Mouse (Mus musculus) macrophage (primary cell): ENCODE data around the gene Uggt2. TPM values are rescaled to one million over a fixed set of nuclear protein-coding genes. Genes with fewer than 3 reads are reported as not detected.
"Not testable (repeated sequence)": the region's sequence is repeated elsewhere in the genome, so short reads cannot be mapped to it uniquely, and the experiment has no call there.

Source experiments
- H3K27ac ChIP-seq: fragments of 350-480 bp; formaldehyde crosslinking; 2 replicates; pipeline ENCODE4 v1.9.0; 2021
- H3K36me3 ChIP-seq: fragments of 350-480 bp; formaldehyde crosslinking; 2 replicates; pipeline ENCODE4 v1.9.0; 2021; ENCODE audit errors: inconsistent target
- H3K4me3 ChIP-seq: fragments of 350-480 bp; formaldehyde crosslinking; 2 replicates; pipeline ENCODE4 v1.9.0; 2021; ENCODE audit errors: inconsistent target
- H3K79me2 ChIP-seq: fragments of 350-480 bp; formaldehyde crosslinking; 2 replicates; pipeline ENCODE4 v1.9.0; 2021; ENCODE audit errors: inconsistent target
- WGBS: methylation state at CpG from one replicate; pipeline ENCODE4 v1.1.7; 2026; ENCODE audit warnings: inconsistent platforms; ENCODE audit not compliant: missing documents; 5-methylcytosine and 5-hydroxymethylcytosine counted together
- polyA plus RNA-seq: library from polyadenylated mRNA; stranded (reverse); fragments of 250-400 nt; gene quantifications from 3 replicates; pipeline ENCODE4 v1.2.4, GENCODE M21; 2018; ENCODE audit warnings: inconsistent platforms

Uggt2 gene
- polyA plus RNA-seq, 1 experiment from 2014 or later, result 1.6 TPM

- Histone ChIP-seq H3K36me3 (no peaks in the 10 kb centered on the region), H3K79me2 (no peaks in the 10 kb centered on the region), H3K4me3 (peak overlapping the region; percentile 56), H3K27ac (no peak overlapping the region)
- 46% methylated on average over 7 of the region's 7 CpGs for WGBS
These were observed 91.1 kb downstream of the Uggt2 start for GRCm38 (mm10) chr14:119008031-119008590.

GRCm38 (mm10) chr14:119007103-119007951 is 91.9 kb downstream of the Uggt2 start:
- no peaks in the 10 kb centered on the region for H3K79me2 ChIP-seq
- 0 out of 2 replicates have a peak overlapping the region, but pooled peaks have one; percentile 10 for H3K27ac ChIP-seq
- 2% methylated on average over 13 of the region's 13 CpGs for WGBS
- H3K36me3 ChIP-seq, result no peaks in the 10 kb centered on the region
- H3K4me3 ChIP-seq, result peak overlapping the region; percentile 56

DNA sequence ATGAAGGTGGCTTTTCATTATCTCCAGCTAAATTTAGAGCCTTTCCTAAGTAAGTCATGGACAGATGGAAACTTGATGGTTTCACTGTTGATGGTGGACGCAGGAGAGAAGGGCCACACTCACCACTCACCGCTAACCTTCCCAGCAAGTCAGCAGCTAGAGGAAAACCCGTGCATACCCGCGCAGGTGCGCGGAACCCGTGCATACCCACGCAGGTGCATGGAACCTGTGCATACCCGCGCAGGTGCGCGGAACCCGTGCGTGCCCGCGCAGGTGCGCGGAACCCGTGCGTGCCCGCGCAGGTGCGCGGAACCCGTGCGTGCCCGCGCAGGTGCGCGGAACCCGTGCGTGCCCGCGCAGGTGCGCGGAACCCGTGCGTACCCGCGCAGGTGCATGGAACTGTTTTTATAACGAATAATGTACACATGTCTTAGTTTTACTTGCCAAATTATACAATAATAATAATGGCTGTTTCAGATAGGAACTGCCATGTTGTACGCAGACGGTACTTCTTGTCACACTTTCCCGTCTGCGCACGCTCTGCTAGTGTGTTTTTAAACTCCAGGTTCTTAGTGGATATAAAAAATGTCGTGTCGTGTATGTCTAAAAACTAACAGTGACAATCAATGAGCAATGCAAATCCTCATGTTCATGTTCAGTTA is 92.7 kb downstream of the Uggt2 start:
- Histone ChIP-seq H3K4me3 (peak overlapping the region; percentile 56), H3K36me3 (no peaks in the 10 kb centered on the region), H3K27ac (no peak overlapping the region), H3K79me2 (no peaks in the 10 kb centered on the region)
- 1% methylated on average over 43 of the region's 49 CpGs for WGBS

GRCm38 (mm10) chr14:119005834-119006233 is 93.4 kb downstream of the Uggt2 start:
- H3K36me3 ChIP-seq, result no peaks in the 10 kb centered on the region
- H3K79me2 ChIP-seq, result no peaks in the 10 kb centered on the region
- no peak overlapping the region for H3K4me3 ChIP-seq
- H3K27ac ChIP-seq, result no peak overlapping the region
- WGBS, result 31% methylated on average over 5 of the region's 5 CpGs

- H3K4me3 ChIP-seq, result no peak overlapping the region
- no peaks in the 10 kb centered on the region for H3K79me2 ChIP-seq
- H3K27ac ChIP-seq, result no peak overlapping the region
- no peaks in the 10 kb centered on the region for H3K36me3 ChIP-seq
These were observed 95.9 kb downstream of the Uggt2 start for GRCm38 (mm10) chr14:119003320-119003719.

GRCm38 (mm10) chr14:118995226-118995925 is 103.9 kb downstream of the Uggt2 start:
- no peaks in the 10 kb centered on the region for H3K79me2 ChIP-seq
- no peaks in the 10 kb centered on the region for H3K36me3 ChIP-seq
- no peak overlapping the region for H3K4me3 ChIP-seq
- no peak overlapping the region for H3K27ac ChIP-seq
- WGBS, result 91% methylated on average over 9 of the region's 9 CpGs

DNA sequence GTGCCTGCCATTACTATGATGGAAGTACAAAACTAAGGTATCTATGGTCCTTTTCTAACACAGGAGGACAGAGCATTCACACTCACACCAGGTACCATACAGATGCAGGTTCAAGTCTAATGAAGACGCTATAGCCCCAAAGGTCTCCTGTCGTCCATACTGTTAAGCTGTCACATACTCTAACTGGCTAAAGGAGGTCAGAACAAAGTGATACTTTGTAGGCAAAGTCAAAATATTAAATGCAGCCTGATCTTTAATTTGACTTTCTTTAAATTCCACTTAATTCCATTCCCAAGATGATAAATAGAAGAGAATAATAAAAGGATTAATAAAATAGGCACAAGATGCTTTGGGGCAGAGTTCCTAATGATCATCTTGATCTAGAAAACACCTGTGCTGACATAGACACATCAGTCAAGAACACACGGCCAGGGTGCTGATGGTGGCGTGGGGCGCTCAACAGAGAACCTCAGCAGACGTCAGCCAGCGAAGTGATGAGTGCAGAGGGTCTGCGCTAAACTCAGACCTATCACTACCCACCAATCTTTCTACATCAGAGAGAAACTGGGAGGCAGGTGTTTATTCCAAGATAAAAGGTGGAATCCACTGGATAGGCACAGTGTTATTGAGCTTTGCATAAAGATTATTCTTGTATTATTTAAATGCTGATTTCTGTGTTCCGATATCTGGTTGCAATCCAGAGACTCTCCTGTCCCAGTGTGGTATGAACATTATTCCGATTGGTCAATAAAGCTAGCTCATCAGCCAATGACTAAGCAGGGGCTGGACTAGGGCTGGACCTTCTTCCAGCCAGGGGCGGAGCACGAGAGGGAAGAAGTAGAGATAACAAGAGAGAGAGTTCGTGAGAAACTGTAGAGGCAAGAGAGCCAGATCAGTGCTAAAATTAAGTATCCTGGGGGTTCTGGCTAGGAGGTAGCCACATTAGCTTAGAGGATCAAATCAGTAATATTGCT is 111.4 kb downstream of the Uggt2 start:
- 72% methylated on average over 13 of the region's 13 CpGs for WGBS
- Histone ChIP-seq H3K27ac (no peak overlapping the region), H3K4me3 (no peak overlapping the region), H3K36me3 (no peaks in the 10 kb centered on the region), H3K79me2 (no peaks in the 10 kb centered on the region)

DNA sequence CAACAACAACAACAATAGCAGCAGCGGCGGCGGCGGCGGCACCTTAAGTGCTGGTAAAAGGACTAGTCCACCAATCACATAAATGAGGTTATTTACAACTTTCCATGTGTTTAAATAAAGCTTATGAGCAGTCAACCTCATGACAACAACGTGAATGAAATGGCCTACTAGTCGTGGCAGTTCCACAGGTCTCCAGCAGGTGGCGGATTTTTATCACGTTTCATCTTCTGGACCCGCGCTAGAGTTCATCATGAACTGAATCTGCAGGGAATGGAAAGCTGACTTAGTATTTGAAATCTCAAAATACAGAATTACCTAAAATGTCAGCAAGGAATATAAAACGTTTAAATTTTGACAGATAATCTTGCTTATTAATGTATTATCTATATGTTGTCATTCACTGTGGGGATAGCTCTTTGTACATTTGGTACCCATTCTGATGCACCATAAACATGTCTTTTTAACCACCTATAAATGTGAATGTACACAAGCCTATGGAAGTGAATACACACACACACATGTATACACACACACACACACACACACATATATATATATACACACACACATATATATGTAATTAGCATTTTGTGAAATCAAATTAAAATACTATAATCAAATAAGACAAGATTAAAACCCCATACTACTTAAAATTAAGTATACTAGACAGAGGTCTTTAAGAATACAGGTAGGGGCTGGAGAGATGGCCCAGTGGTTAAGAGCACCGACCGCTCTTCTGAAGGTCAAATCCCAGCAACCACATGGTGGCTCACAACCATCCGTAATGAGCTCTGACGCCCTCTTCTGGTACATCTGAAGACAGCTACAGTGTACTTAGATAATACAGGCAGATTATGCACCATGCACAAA is 112.3 kb downstream of the Uggt2 start:
- H3K79me2 ChIP-seq, result no peaks in the 10 kb centered on the region
- WGBS, result 36% methylated on average over 13 of the region's 16 CpGs
- H3K4me3 ChIP-seq, result no peak overlapping the region
- H3K36me3 ChIP-seq, result no peaks in the 10 kb centered on the region
- H3K27ac ChIP-seq, result no peak overlapping the region

DNA sequence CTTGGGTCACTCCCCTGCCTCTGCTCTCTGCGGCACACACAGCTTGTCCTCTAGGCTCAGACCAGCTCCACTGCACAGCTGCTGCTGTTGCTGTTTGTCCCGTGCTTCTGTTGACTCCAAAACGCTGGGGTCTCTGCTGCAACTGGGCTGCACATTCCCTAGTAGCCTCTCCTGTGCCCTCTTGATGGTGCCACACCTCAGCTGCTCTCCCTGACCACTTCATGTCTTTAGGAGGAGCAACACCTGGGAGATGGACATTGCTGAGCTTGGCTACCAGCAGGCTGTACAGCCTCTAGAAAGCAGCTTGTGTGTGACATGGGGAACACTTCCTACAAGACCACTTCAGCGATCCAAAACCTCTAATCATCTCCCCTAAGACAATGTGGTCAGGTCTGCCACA is 115.1 kb downstream of the Uggt2 start:
- H3K79me2 ChIP-seq, result no peaks in the 10 kb centered on the region
- no peak overlapping the region for H3K27ac ChIP-seq
- 92% methylated on average over 4 of the region's 4 CpGs for WGBS
- H3K4me3 ChIP-seq, result no peak overlapping the region
- peaks cover 15% of the 10 kb centered on the region for H3K36me3 ChIP-seq

GRCm38 (mm10) chr14:118983396-118983795 is 115.8 kb downstream of the Uggt2 start:
- Histone ChIP-seq H3K27ac (no peak overlapping the region), H3K36me3 (peaks cover 22% of the 10 kb centered on the region)

GRCm38 (mm10) chr14:118982429-118983045 is 116.7 kb downstream of the Uggt2 start:
- 40% methylated on average over 4 of the region's 11 CpGs for WGBS
- H3K79me2 ChIP-seq, H3K27ac ChIP-seq, H3K4me3 ChIP-seq: not testable (repeated sequence)
- H3K36me3 ChIP-seq, result peaks cover 30% of the 10 kb centered on the region

More at GRCm38 (mm10) chr14:118983396-118983795, 115.8 kb downstream of the Uggt2 start:
- Histone ChIP-seq H3K79me2 (no peaks in the 10 kb centered on the region), H3K4me3 (no peak overlapping the region)

DNA sequence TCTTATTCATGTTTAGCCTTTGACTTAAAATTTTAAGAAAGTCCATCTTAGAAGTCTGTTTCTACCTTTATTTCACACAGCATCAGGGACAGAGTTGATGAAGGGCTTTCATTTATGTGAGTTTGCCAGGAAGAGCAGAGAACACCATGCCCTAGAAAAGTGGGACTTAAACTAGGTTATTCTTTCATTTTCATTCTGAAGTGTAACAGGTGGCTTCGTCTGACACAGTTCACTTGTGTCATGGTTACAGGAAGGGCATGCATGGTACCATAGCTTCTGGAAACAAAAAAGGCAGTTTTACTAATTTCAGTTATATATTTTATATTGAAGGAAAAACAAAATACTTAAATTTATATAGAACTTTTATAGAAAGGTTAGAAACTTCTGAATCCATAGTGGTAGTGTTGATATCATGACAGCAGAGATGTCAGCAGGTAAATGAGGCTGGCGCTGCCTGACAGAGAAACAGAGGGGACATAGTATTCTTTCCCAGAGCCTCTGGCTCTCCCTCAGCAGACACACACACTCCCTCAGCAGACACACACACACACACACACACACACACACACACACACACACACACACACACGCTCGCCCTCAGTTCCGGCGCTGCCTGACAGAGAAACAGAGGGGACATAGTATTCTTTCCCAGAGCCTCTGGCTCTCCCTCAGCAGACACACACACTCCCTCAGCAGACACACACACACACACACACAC is 117.4 kb downstream of the Uggt2 start:
- 54% methylated on average over 2 of the region's 6 CpGs for WGBS
- peaks cover 36% of the 10 kb centered on the region for H3K36me3 ChIP-seq
- not testable (repeated sequence) for H3K27ac ChIP-seq, H3K4me3 ChIP-seq, H3K79me2 ChIP-seq
